Mouse (Mus musculus) forebrain, embryonic 10.5 days (tissue): ENCODE measurements around the gene St6galnac3. TPM values are rescaled to one million over a fixed set of nuclear protein-coding genes. Genes with fewer than 3 reads are reported as not detected.

ENCODE experiments used
- DNase-seq: peaks from one replicate; pipeline ENCODE4 v3.0.0-alpha.2; 2017; ENCODE audit warnings: low spot score; ENCODE audit errors: extremely low spot score
- H3K27ac ChIP-seq: fragments of 300-500 bp; sonication (generic); 2 replicates; pipeline ENCODE4 v1.5.1; 2016; ENCODE audit warnings: mild to moderate bottlenecking
- H3K27me3 ChIP-seq: fragments of 300-500 bp; sonication (generic); 2 replicates; pipeline ENCODE4 v1.6.1; 2016; ENCODE audit warnings: mild to moderate bottlenecking; ENCODE audit not compliant: poor library complexity, severe bottlenecking
- H3K36me3 ChIP-seq: fragments of 300-500 bp; sonication (generic); replicated peaks from 2 replicates; pipeline ENCODE4 v1.6.1; 2016; ENCODE audit warnings: mild to moderate bottlenecking, moderate library complexity
- H3K4me1 ChIP-seq: fragments of 300-500 bp; sonication (generic); 2 replicates; pipeline ENCODE4 v1.6.1; 2016
- H3K4me3 ChIP-seq: fragments of 300-500 bp; sonication (generic); 2 replicates; pipeline ENCODE4 v1.5.1; 2016; ENCODE audit warnings: mild to moderate bottlenecking, moderate library complexity
- H3K9me3 ChIP-seq: fragments of 300-500 bp; sonication (generic); 2 replicates; pipeline ENCODE4 v1.6.1; 2016; ENCODE audit warnings: mild to moderate bottlenecking, moderate library complexity
- WGBS: fragments of 180-500 bp; shearing (Covaris S2); methylation state at CpG from one replicate; pipeline ENCODE4 v1.1.7; 2016; 5-methylcytosine and 5-hydroxymethylcytosine counted together
- polyA plus RNA-seq: library from polyadenylated mRNA; unstranded; fragments of >200 nt; fragmentation: Nextera tagmentation; extraction: Ambion mirVana; gene quantifications from 2 replicates; pipeline ENCODE4 v1.2.1, GENCODE M21; 2016

St6galnac3 gene
- polyA plus RNA-seq, 1 experiment from 2014 or later = 40.0 TPM

GRCm38 (mm10) chr3:153626237-153626636 lies 98.7 kb downstream of the St6galnac3 start:
- no peak for DNase-seq
- Histone ChIP-seq H3K9me3 (no peaks in the 10 kb centered on the region), H3K4me1 (no peaks in the 10 kb centered on the region), H3K4me3 (no peak overlapping the region), H3K36me3 (no peaks in the 10 kb centered on the region), H3K27ac (no peak overlapping the region), H3K27me3 (no peaks in the 10 kb centered on the region)
- 89% methylated on average over 5 of the region's 5 CpGs for WGBS

GRCm38 (mm10) chr3:153618976-153619375 lies 106.0 kb downstream of the St6galnac3 start:
- H3K36me3 ChIP-seq = peaks cover 10% of the 10 kb centered on the region
- WGBS = 93% methylated on average over 7 of the region's 7 CpGs

GRCm38 (mm10) chr3:153616849-153617248 lies 108.1 kb downstream of the St6galnac3 start:
- no peaks in the 10 kb centered on the region for H3K27me3 ChIP-seq
- WGBS = 47% methylated on average over 8 of the region's 8 CpGs
- DNase-seq = no peak
- peak overlapping the region; percentile 4 for H3K27ac ChIP-seq
- H3K4me1 ChIP-seq = peaks cover 19% of the 10 kb centered on the region
- no peaks in the 10 kb centered on the region for H3K9me3 ChIP-seq
- no peak overlapping the region for H3K4me3 ChIP-seq
- peaks cover 10% of the 10 kb centered on the region for H3K36me3 ChIP-seq

More at GRCm38 (mm10) chr3:153618976-153619375, 106.0 kb downstream of the St6galnac3 start:
- DNase-seq = no peak
- Histone ChIP-seq H3K4me3 (no peak overlapping the region), H3K9me3 (no peaks in the 10 kb centered on the region), H3K27me3 (no peaks in the 10 kb centered on the region), H3K27ac (no peak overlapping the region), H3K4me1 (peaks cover 19% of the 10 kb centered on the region)

GRCm38 (mm10) chr3:153610239-153610638 lies 114.7 kb downstream of the St6galnac3 start:
- no peaks in the 10 kb centered on the region for H3K9me3 ChIP-seq
- no peak for DNase-seq
- H3K27ac ChIP-seq = no peak overlapping the region
- no peaks in the 10 kb centered on the region for H3K36me3 ChIP-seq
- peaks cover 13% of the 10 kb centered on the region for H3K4me1 ChIP-seq
- H3K4me3 ChIP-seq = no peak overlapping the region
- 92% methylated on average over 13 of the region's 13 CpGs for whole genome bisulfite sequencing
- H3K27me3 ChIP-seq = no peaks in the 10 kb centered on the region

- Histone ChIP-seq H3K36me3 (no peaks in the 10 kb centered on the region), H3K4me1 (peaks cover 15% of the 10 kb centered on the region), H3K27me3 (no peaks in the 10 kb centered on the region), H3K27ac (no peak overlapping the region), H3K9me3 (no peaks in the 10 kb centered on the region), H3K4me3 (no peak overlapping the region)
- 92% methylated on average over 3 of the region's 3 CpGs for WGBS
- no peak for DNase-seq
These were observed 118.6 kb downstream of the St6galnac3 start for GRCm38 (mm10) chr3:153606331-153606730.

GRCm38 (mm10) chr3:153605767-153606098 lies 119.2 kb downstream of the St6galnac3 start:
- Histone ChIP-seq H3K9me3 (no peaks in the 10 kb centered on the region), H3K4me3 (no peak overlapping the region), H3K27ac (0 out of 2 replicates have a peak overlapping the region, but pooled peaks have one; percentile 26), H3K36me3 (no peaks in the 10 kb centered on the region), H3K27me3 (no peaks in the 10 kb centered on the region), H3K4me1 (peaks cover 15% of the 10 kb centered on the region)
- 83% methylated on average over 11 of the region's 11 CpGs for WGBS
- no peak for DNase-seq

GRCm38 (mm10) chr3:153605089-153605766 lies 119.7 kb downstream of the St6galnac3 start:
- Histone ChIP-seq H3K27me3 (no peaks in the 10 kb centered on the region), H3K36me3 (no peaks in the 10 kb centered on the region), H3K27ac (no peak overlapping the region), H3K9me3 (no peaks in the 10 kb centered on the region), H3K4me3 (no peak overlapping the region), H3K4me1 (peaks cover 15% of the 10 kb centered on the region)
- WGBS = 90% methylated on average over 19 of the region's 19 CpGs
- DNase-seq = no peak

GRCm38 (mm10) chr3:153599179-153599578 lies 125.8 kb downstream of the St6galnac3 start:
- Histone ChIP-seq H3K36me3 (no peaks in the 10 kb centered on the region), H3K9me3 (no peaks in the 10 kb centered on the region), H3K27ac (no peak overlapping the region), H3K27me3 (no peaks in the 10 kb centered on the region), H3K4me3 (no peak overlapping the region), H3K4me1 (peaks cover 13% of the 10 kb centered on the region)
- 74% methylated on average over 2 of the region's 2 CpGs for WGBS
- DNase-seq = no peak

- Histone ChIP-seq H3K9me3 (no peaks in the 10 kb centered on the region), H3K27me3 (no peaks in the 10 kb centered on the region), H3K36me3 (no peaks in the 10 kb centered on the region), H3K4me1 (peaks cover 17% of the 10 kb centered on the region), H3K27ac (no peak overlapping the region), H3K4me3 (no peak overlapping the region)
- 89% methylated on average over 6 of the region's 6 CpGs for WGBS
- DNase-seq = no peak
These were observed 126.3 kb downstream of the St6galnac3 start for GRCm38 (mm10) chr3:153598631-153599030.

GRCm38 (mm10) chr3:153594531-153594930 lies 130.4 kb downstream of the St6galnac3 start:
- no peak overlapping the region for H3K4me3 ChIP-seq
- WGBS = 91% methylated on average over 9 of the region's 9 CpGs
- H3K9me3 ChIP-seq = no peaks in the 10 kb centered on the region
- no peaks in the 10 kb centered on the region for H3K36me3 ChIP-seq
- no peaks in the 10 kb centered on the region for H3K27me3 ChIP-seq
- no peak overlapping the region for H3K27ac ChIP-seq
- DNase-seq = no peak
- peaks cover 22% of the 10 kb centered on the region for H3K4me1 ChIP-seq

GRCm38 (mm10) chr3:153593978-153594377 lies 131.0 kb downstream of the St6galnac3 start:
- Histone ChIP-seq H3K4me3 (no peak overlapping the region), H3K27ac (no peak overlapping the region), H3K9me3 (no peaks in the 10 kb centered on the region), H3K27me3 (no peaks in the 10 kb centered on the region), H3K4me1 (peaks cover 28% of the 10 kb centered on the region), H3K36me3 (no peaks in the 10 kb centered on the region)
- no peak for DNase-seq
- WGBS = 84% methylated on average over 4 of the region's 4 CpGs

GRCm38 (mm10) chr3:153593103-153593502 lies 131.9 kb downstream of the St6galnac3 start:
- Histone ChIP-seq H3K4me1 (peaks cover 33% of the 10 kb centered on the region), H3K9me3 (no peaks in the 10 kb centered on the region), H3K4me3 (no peak overlapping the region), H3K27me3 (no peaks in the 10 kb centered on the region), H3K27ac (no peak overlapping the region), H3K36me3 (no peaks in the 10 kb centered on the region)
- 92% methylated on average over 3 of the region's 3 CpGs for WGBS
- no peak for DNase-seq

GRCm38 (mm10) chr3:153587594-153587993 lies 137.4 kb downstream of the St6galnac3 start:
- Histone ChIP-seq H3K4me3 (no peak overlapping the region), H3K27me3 (no peaks in the 10 kb centered on the region), H3K36me3 (no peaks in the 10 kb centered on the region), H3K9me3 (no peaks in the 10 kb centered on the region), H3K4me1 (peaks cover 36% of the 10 kb centered on the region), H3K27ac (no peak overlapping the region)
- DNase-seq = no peak
- 68% methylated on average over 1 of the region's 1 CpGs for WGBS
